Mouse (Mus musculus): Measurements from ENCODE around the gene Slc4a1. TPM values are rescaled to one million over a fixed set of nuclear protein-coding genes. Genes with fewer than 3 reads are reported as not detected.
A peak's percentile ranks its signal among the peaks of the same experiment; 100 is the strongest.

Gene Slc4a1
- total and polyA plus RNA-seq, 2 experiments from 2014 or later, result 0.48 to 0.84 TPM

DNA sequence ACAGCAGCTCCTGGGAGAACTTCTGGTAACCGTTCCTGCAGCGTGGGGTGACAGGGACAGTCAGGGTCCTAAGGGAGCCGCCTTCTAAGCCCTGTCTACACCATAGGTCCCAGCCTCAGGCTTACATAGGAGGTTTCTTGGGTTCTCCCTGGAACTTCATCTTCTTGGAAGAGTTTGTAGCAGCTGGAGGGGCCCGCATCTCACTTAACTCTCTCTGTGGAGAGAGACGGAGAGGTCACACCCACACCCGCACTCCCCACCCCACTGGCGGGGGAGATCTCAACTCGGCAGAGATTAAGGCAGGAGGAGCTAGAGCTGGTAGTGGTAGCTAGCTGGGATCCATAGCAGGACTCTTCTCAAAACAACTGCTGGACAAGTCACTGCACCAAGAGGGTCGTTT is 57.9 kb downstream of the Slc4a1 start:
- Histone ChIP-seq H3K4me2 (ENCODE audit: low read depth, low read length) (no peak overlapping the region), H3K4me3 (ENCODE audit: low read length) (no peak overlapping the region), H3K27me3 (ENCODE audit: insufficient read depth, low read length) (no peaks in the 10 kb centered on the region), H3K36me3 (ENCODE audit: insufficient read depth, low read length) (peaks cover 34% of the 10 kb centered on the region), H3K9me3 (ENCODE audit: low read length) (no peaks in the 10 kb centered on the region), H3K4me1 (ENCODE audit: insufficient read depth, low read length) (no peaks in the 10 kb centered on the region), H3K27ac (no peak overlapping the region), H3K9ac (replicated peaks; ENCODE audit: low read length) (no peak overlapping the region)
- DNase-seq (ENCODE audit: low spot score) (no peak), ATAC-seq (no peak)
- TF ChIP-seq CTCF (IDR thresholded peaks at IDR 0.05; ENCODE audit: low read depth), result no peak
- 83% methylated on average over 9 of the region's 9 CpGs for WGBS

DNA sequence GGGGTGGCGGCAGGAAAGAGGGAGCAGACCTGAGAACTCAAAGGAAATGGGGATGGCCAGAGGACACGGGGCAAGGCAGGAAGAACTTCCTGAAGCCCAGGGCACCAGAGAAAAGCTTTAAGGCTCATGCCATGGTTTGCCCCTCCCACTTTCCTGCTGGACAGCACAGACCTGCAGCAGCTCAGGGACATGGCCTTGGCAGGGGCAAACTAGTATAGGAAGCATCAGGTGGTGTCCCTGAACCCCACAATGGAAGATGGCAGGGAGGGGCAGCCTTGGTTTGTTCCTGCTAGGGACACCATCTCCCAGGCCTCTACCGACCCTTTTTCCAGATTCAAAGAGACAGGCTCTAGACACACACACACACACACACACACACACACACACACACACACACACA is 60.6 kb downstream of the Slc4a1 start:
- Histone ChIP-seq H3K4me3 (ENCODE audit: low read length) (no peak overlapping the region), H3K9ac (replicated peaks; ENCODE audit: low read length) (no peak overlapping the region), H3K4me2 (ENCODE audit: low read depth, low read length) (no peak overlapping the region), H3K9me3 (ENCODE audit: low read length) (no peaks in the 10 kb centered on the region), H3K36me3 (ENCODE audit: insufficient read depth, low read length) (peaks cover 29% of the 10 kb centered on the region), H3K27ac (no peak overlapping the region), H3K27me3 (ENCODE audit: insufficient read depth, low read length) (no peaks in the 10 kb centered on the region), H3K4me1 (ENCODE audit: insufficient read depth, low read length) (no peaks in the 10 kb centered on the region)
- ATAC-seq, result no peak
- DNase-seq (ENCODE audit: low spot score), result no peak
- no peak for TF ChIP-seq CTCF (IDR thresholded peaks at IDR 0.05; ENCODE audit: low read depth)
- 63% methylated on average over 3 of the region's 3 CpGs for WGBS

DNA sequence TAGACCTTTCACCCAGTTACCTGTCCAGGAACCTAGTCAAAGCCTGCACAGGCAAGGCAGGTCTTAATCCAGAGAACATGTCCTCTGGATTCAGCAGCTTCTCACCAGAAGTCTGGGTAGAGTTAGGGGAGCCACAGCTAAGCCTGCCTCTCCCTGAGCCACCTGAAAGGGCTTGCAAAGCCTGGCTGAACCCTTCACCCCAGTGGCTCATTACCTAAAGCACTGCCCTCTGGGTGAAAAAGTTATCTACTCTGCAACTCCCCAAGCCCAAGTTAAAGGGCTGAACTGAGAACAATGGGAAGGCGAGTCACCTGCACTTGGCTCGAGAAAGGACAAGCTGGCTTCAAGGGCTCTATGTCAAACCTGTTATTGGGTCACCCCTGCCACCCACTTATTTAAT is 61.9 kb downstream of the Slc4a1 start:
- Histone ChIP-seq H3K27me3 (ENCODE audit: insufficient read depth, low read length) (no peaks in the 10 kb centered on the region), H3K9me3 (ENCODE audit: low read length) (no peaks in the 10 kb centered on the region), H3K27ac (no peak overlapping the region), H3K4me2 (ENCODE audit: low read depth, low read length) (no peak overlapping the region), H3K4me1 (ENCODE audit: insufficient read depth, low read length) (no peaks in the 10 kb centered on the region), H3K36me3 (ENCODE audit: insufficient read depth, low read length) (peaks cover 22% of the 10 kb centered on the region), H3K9ac (replicated peaks; ENCODE audit: low read length) (no peak overlapping the region), H3K4me3 (ENCODE audit: low read length) (no peak overlapping the region)
- 25% methylated on average over 2 of the region's 2 CpGs for WGBS
- ATAC-seq (no peak), DNase-seq (ENCODE audit: low spot score) (no peak)
- TF ChIP-seq CTCF (IDR thresholded peaks at IDR 0.05; ENCODE audit: low read depth), result no peak

DNA sequence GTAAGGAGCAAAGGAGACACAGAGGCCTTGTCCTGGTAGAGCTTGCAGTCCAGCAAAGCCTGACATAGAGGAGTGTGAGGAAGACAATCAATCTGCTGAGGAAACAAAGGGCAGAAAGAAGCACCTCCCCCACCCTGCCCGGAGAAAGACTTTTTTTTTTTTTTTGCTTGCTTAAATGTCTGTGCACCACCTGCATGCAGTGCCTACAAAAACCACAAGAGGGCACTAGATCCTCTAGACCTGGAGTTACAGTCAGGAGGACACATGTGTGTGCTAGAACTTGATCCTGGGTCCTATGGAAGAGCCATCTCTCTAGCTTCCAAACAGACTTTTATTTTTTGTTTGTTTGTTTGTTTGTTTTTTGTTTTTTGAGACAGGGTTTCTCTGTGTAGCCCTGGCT is 66.2 kb downstream of the Slc4a1 start:
- peak; percentile 76 for TF ChIP-seq CTCF (IDR thresholded peaks at IDR 0.05; ENCODE audit: low read depth)
- peaks cover 8% of the 10 kb centered on the region for H3K4me1 ChIP-seq (ENCODE audit: insufficient read depth, low read length)
- no peaks in the 10 kb centered on the region for H3K27me3 ChIP-seq (ENCODE audit: insufficient read depth, low read length)
- no peak overlapping the region for H3K27ac ChIP-seq
- no peak overlapping the region for H3K4me3 ChIP-seq (ENCODE audit: low read length)
- H3K36me3 ChIP-seq (ENCODE audit: insufficient read depth, low read length), result no peaks in the 10 kb centered on the region
- H3K9me3 ChIP-seq (ENCODE audit: low read length), result no peaks in the 10 kb centered on the region
- ATAC-seq (no peak), DNase-seq (ENCODE audit: low spot score) (peak; percentile 80)
- no peak overlapping the region for H3K4me2 ChIP-seq (ENCODE audit: low read depth, low read length)
- no peak overlapping the region for H3K9ac ChIP-seq (replicated peaks; ENCODE audit: low read length)
- WGBS, result 13% methylated on average over 1 of the region's 1 CpGs

Small RNAs within 50 kb of the gene (microRNA-seq; reads per million reads assigned to microRNA genes)
- gene Mir6930, result 0 to 0.35 reads per million in 2 experiments

Other genes with a start within 250 kb of the Slc4a1 start
- not detected in 2 replicates for gene Nags, start 220.7 kb downstream of the Slc4a1 start, total RNA-seq (2014; rRNA removed)
- 0.09 and 0.14 TPM in 2 replicates for gene Nags, start 220.7 kb downstream of the Slc4a1 start, polyA plus RNA-seq (2015; fragmentation: Nextera tagmentation; extraction: Ambion mirVana)
- 37.4 and 45.4 TPM in 2 replicates for gene Tmem101, start 209.8 kb downstream of the Slc4a1 start, total RNA-seq (2014; rRNA removed)
- gene Tmem101, start 209.8 kb downstream of the Slc4a1 start, polyA plus RNA-seq (2015; fragmentation: Nextera tagmentation; extraction: Ambion mirVana), result 40.6 and 42.5 TPM in 2 replicates
- 65.7 and 167 TPM in 2 replicates for gene Lsm12, start 180.9 kb downstream of the Slc4a1 start, total RNA-seq (2014; rRNA removed)
- gene Lsm12, start 180.9 kb downstream of the Slc4a1 start, polyA plus RNA-seq (2015; fragmentation: Nextera tagmentation; extraction: Ambion mirVana), result 147 and 153 TPM in 2 replicates
- 67.5 and 70.1 TPM in 2 replicates for gene G6pc3, start 176.6 kb downstream of the Slc4a1 start, total RNA-seq (2014; rRNA removed)
- 43.8 and 46.2 TPM in 2 replicates for gene G6pc3, start 176.6 kb downstream of the Slc4a1 start, polyA plus RNA-seq (2015; fragmentation: Nextera tagmentation; extraction: Ambion mirVana)
- 212 and 350 TPM in 2 replicates for gene Hdac5, start 136.0 kb downstream of the Slc4a1 start, total RNA-seq (2014; rRNA removed)
- 61.2 and 61.9 TPM in 2 replicates for gene Hdac5, start 136.0 kb downstream of the Slc4a1 start, polyA plus RNA-seq (2015; fragmentation: Nextera tagmentation; extraction: Ambion mirVana)
- 2.3 and 2.4 TPM in 2 replicates for gene BC030867, start 117.3 kb downstream of the Slc4a1 start, total RNA-seq (2014; rRNA removed)
- gene BC030867, start 117.3 kb downstream of the Slc4a1 start, polyA plus RNA-seq (2015; fragmentation: Nextera tagmentation; extraction: Ambion mirVana), result 2.1 and 2.3 TPM in 2 replicates
- gene Asb16, start 97.5 kb downstream of the Slc4a1 start, total RNA-seq (2014; rRNA removed), result 2.2 and 2.6 TPM in 2 replicates
- gene Asb16, start 97.5 kb downstream of the Slc4a1 start, polyA plus RNA-seq (2015; fragmentation: Nextera tagmentation; extraction: Ambion mirVana), result 0.29 and 0.41 TPM in 2 replicates
- 81.8 and 92.7 TPM in 2 replicates for gene Tmub2, start 81.3 kb downstream of the Slc4a1 start, total RNA-seq (2014; rRNA removed)
- gene Tmub2, start 81.3 kb downstream of the Slc4a1 start, polyA plus RNA-seq (2015; fragmentation: Nextera tagmentation; extraction: Ambion mirVana), result 71.0 and 72.2 TPM in 2 replicates
- gene Atxn7l3, start 69.6 kb downstream of the Slc4a1 start, total RNA-seq (2014; rRNA removed), result 146 and 149 TPM in 2 replicates
- 22.8 and 23.7 TPM in 2 replicates for gene Atxn7l3, start 69.6 kb downstream of the Slc4a1 start, polyA plus RNA-seq (2015; fragmentation: Nextera tagmentation; extraction: Ambion mirVana)
- gene Ubtf, start 46.5 kb downstream of the Slc4a1 start, total RNA-seq (2014; rRNA removed), result 53.7 and 63.7 TPM in 2 replicates
- 74.6 and 76.1 TPM in 2 replicates for gene Ubtf, start 46.5 kb downstream of the Slc4a1 start, polyA plus RNA-seq (2015; fragmentation: Nextera tagmentation; extraction: Ambion mirVana)
- gene Rundc3a, start 27.2 kb upstream of the Slc4a1 start, total RNA-seq (2014; rRNA removed), result 310 and 349 TPM in 2 replicates
- gene Rundc3a, start 27.2 kb upstream of the Slc4a1 start, polyA plus RNA-seq (2015; fragmentation: Nextera tagmentation; extraction: Ambion mirVana), result 114 and 125 TPM in 2 replicates
- 169 and 194 TPM in 2 replicates for gene Slc25a39, start 41.7 kb upstream of the Slc4a1 start, total RNA-seq (2014; rRNA removed)
- gene Slc25a39, start 41.7 kb upstream of the Slc4a1 start, polyA plus RNA-seq (2015; fragmentation: Nextera tagmentation; extraction: Ambion mirVana), result 165 and 176 TPM in 2 replicates
- gene Grn, start 64.1 kb upstream of the Slc4a1 start, total RNA-seq (2014; rRNA removed), result 85.6 and 98.5 TPM in 2 replicates
- 98.4 and 104 TPM in 2 replicates for gene Grn, start 64.1 kb upstream of the Slc4a1 start, polyA plus RNA-seq (2015; fragmentation: Nextera tagmentation; extraction: Ambion mirVana)
- 546 and 699 TPM in 2 replicates for gene Fam171a2, start 81.5 kb upstream of the Slc4a1 start, total RNA-seq (2014; rRNA removed)
- 20.6 and 21.0 TPM in 2 replicates for gene Fam171a2, start 81.5 kb upstream of the Slc4a1 start, polyA plus RNA-seq (2015; fragmentation: Nextera tagmentation; extraction: Ambion mirVana)
- gene Itga2b, start 103.9 kb upstream of the Slc4a1 start, total RNA-seq (2014; rRNA removed), result 3.5 and 5.6 TPM in 2 replicates
- gene Itga2b, start 103.9 kb upstream of the Slc4a1 start, polyA plus RNA-seq (2015; fragmentation: Nextera tagmentation; extraction: Ambion mirVana), result 13.7 and 14.2 TPM in 2 replicates
- gene Gpatch8, start 190.2 kb upstream of the Slc4a1 start, total RNA-seq (2014; rRNA removed), result 21.0 and 21.3 TPM in 2 replicates
- gene Gpatch8, start 190.2 kb upstream of the Slc4a1 start, polyA plus RNA-seq (2015; fragmentation: Nextera tagmentation; extraction: Ambion mirVana), result 48.9 and 50.6 TPM in 2 replicates
- 2.0 TPM in 1 of 2 replicates, not detected in the other for gene Gm11627, start 213.3 kb upstream of the Slc4a1 start, total RNA-seq (2014; rRNA removed)
- 5.2 TPM in 2 replicates for gene Gm11627, start 213.3 kb upstream of the Slc4a1 start, polyA plus RNA-seq (2015; fragmentation: Nextera tagmentation; extraction: Ambion mirVana)
- 31.7 and 34.5 TPM in 2 replicates for gene Fzd2, start 238.2 kb upstream of the Slc4a1 start, total RNA-seq (2014; rRNA removed)
- 6.0 and 6.5 TPM in 2 replicates for gene Fzd2, start 238.2 kb upstream of the Slc4a1 start, polyA plus RNA-seq (2015; fragmentation: Nextera tagmentation; extraction: Ambion mirVana)

Measured in hindbrain, postnatal 0 days (tissue).